In the genomic region with DNA sequence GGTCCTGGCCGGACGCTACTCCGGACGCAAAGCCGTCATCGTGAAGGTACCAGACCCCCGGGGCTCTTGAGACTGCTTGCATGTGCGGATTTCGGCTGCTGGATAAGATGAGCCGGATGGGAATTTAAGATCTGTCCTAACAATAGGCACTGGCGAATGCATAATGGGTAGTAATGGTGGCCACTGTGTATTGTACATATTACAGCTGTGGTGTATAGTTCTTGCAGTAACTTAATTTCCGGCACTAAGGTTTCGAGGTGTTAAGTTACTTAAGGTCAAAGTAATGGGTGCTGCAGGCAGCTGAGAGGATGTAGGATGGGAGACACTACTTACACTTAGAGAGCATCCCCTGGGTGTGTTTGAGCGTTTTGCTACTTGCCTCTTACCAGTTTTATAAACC, we compare ENCODE assay signal across 7 mouse cellular contexts. TPM values are rescaled to one million over a fixed set of nuclear protein-coding genes. Genes with fewer than 3 reads are reported as not detected.
DNase-seq lines count a peak whose midpoint lies in the region; ATAC-seq and TF ChIP-seq lines count a peak whose summit lies in the region.

No protein-coding gene starts in this region.

- no peaks in the 10 kb centered on the region for H3K9me3 ChIP-seq in lung, postnatal 0 days (ENCODE audit: low read length)
- no peaks in the 10 kb centered on the region for H3K9me3 ChIP-seq in embryonic facial prominence, embryonic 15.5 days (replicated peaks)
- H3K9me3 ChIP-seq in limb, embryonic 11.5 days (ENCODE audit: control insufficient read depth, low read length) = no peaks in the 10 kb centered on the region
- H3K9me3 ChIP-seq in stomach, embryonic 14.5 days (ENCODE audit: control insufficient read depth, low read depth, low read length) = no peaks in the 10 kb centered on the region

- peaks cover 14% of the 10 kb centered on the region; the same call in 1 of the 2 replicates for H3K36me3 ChIP-seq in lung, postnatal 0 days (ENCODE audit: insufficient read depth, low read length)
- peaks cover 24% of the 10 kb centered on the region for H3K36me3 ChIP-seq in embryonic facial prominence, embryonic 15.5 days
- H3K36me3 ChIP-seq in limb, embryonic 11.5 days (ENCODE audit: control insufficient read depth, insufficient read depth, low read length) = peaks cover 21% of the 10 kb centered on the region
- H3K36me3 ChIP-seq in stomach, embryonic 14.5 days (ENCODE audit: control insufficient read depth, insufficient read depth, low read length) = peaks cover 21% of the 10 kb centered on the region

- no peak for TF ChIP-seq CTCF in lung, postnatal 0 days (IDR thresholded peaks at IDR 0.05)

- H3K4me1 ChIP-seq in lung, postnatal 0 days (ENCODE audit: insufficient read depth, low read depth, low read length) = no peaks in the 10 kb centered on the region; the same call in 1 of the 2 replicates
- peaks cover 16% of the 10 kb centered on the region for H3K4me1 ChIP-seq in embryonic facial prominence, embryonic 15.5 days
- peaks cover 10% of the 10 kb centered on the region; the same call in 1 of the 2 replicates for H3K4me1 ChIP-seq in limb, embryonic 11.5 days (ENCODE audit: control insufficient read depth, insufficient read depth, low read length)
- peaks cover 15% of the 10 kb centered on the region; the same call in 1 of the 2 replicates for H3K4me1 ChIP-seq in stomach, embryonic 14.5 days (ENCODE audit: control insufficient read depth, insufficient read depth, low read length)

- no peak for ATAC-seq in lung, postnatal 0 days
- ATAC-seq in embryonic facial prominence, embryonic 15.5 days (ENCODE audit: insufficient number of reproducible peaks, low FRiP score, low TSS enrichment, low read depth) = no peak
- no peak for ATAC-seq in limb, embryonic 11.5 days (ENCODE audit: insufficient number of reproducible peaks, low FRiP score, low TSS enrichment, low read depth)
- no peak; the same call in 1 of the 2 replicates for ATAC-seq in stomach, embryonic 14.5 days (ENCODE audit: insufficient number of reproducible peaks, insufficient read depth, low FRiP score, low read depth)

- peak; percentile 33 for DNase-seq in lung, postnatal 0 days (ENCODE audit: low spot score)
- no peak for DNase-seq in lung, postnatal 10 days
- DNase-seq in limb, embryonic 11.5 days (ENCODE audit: low spot score) = no peak
- DNase-seq in frontal cortex, adult 2 months (ENCODE audit: extremely low spot score in 1 of 2, low spot score in 1 of 2) = no peak
- no peak for DNase-seq in cerebellum, postnatal 10 days

- peak overlapping the region; percentile 75 for H3K4me3 ChIP-seq in lung, postnatal 0 days (ENCODE audit: low read depth, low read length)
- H3K4me3 ChIP-seq in embryonic facial prominence, embryonic 15.5 days (replicated peaks) = peak overlapping the region; percentile 79
- peak overlapping the region; percentile 87 for H3K4me3 ChIP-seq in limb, embryonic 11.5 days (ENCODE audit: low read depth, low read length)
- peak overlapping the region; percentile 87 for H3K4me3 ChIP-seq in stomach, embryonic 14.5 days (ENCODE audit: low read depth, low read length)

- peak overlapping the region; percentile 66 for H3K4me2 ChIP-seq in lung, postnatal 0 days (replicated peaks; ENCODE audit: low read depth, low read length)
- peak overlapping the region; percentile 53 for H3K4me2 ChIP-seq in embryonic facial prominence, embryonic 15.5 days (replicated peaks)
- peak overlapping the region; percentile 95 for H3K4me2 ChIP-seq in limb, embryonic 11.5 days (ENCODE audit: low read depth, severe bottlenecking)
- H3K4me2 ChIP-seq in stomach, embryonic 14.5 days (replicated peaks; ENCODE audit: low read depth, low read length) = peak overlapping the region; percentile 93

- peak overlapping the region; percentile 95 for H3K27ac ChIP-seq in lung, postnatal 0 days (ENCODE audit: low read length)
- peak overlapping the region; percentile 92 for H3K27ac ChIP-seq in embryonic facial prominence, embryonic 15.5 days (replicated peaks)
- peak overlapping the region; percentile 86 for H3K27ac ChIP-seq in limb, embryonic 11.5 days (replicated peaks; ENCODE audit: low read depth, low read length)
- peak overlapping the region; percentile 90 for H3K27ac ChIP-seq in stomach, embryonic 14.5 days (ENCODE audit: low read length)

- no peak for TF ChIP-seq EP300 in lung, postnatal 0 days (IDR thresholded peaks at IDR 0.05)

- H3K27me3 ChIP-seq in lung, postnatal 0 days (replicated peaks; ENCODE audit: insufficient read depth, low read length) = no peaks in the 10 kb centered on the region
- H3K27me3 ChIP-seq in embryonic facial prominence, embryonic 15.5 days = no peaks in the 10 kb centered on the region
- H3K27me3 ChIP-seq in limb, embryonic 11.5 days (ENCODE audit: control insufficient read depth, insufficient read depth, low read length) = no peaks in the 10 kb centered on the region
- no peaks in the 10 kb centered on the region for H3K27me3 ChIP-seq in stomach, embryonic 14.5 days (ENCODE audit: control insufficient read depth, insufficient read depth, low read length)

- under 1% methylated on average over 14 of the region's 14 CpGs for WGBS in lung, postnatal 0 days
- WGBS in embryonic facial prominence, embryonic 15.5 days = 0% methylated on average over 14 of the region's 14 CpGs
- WGBS in limb, embryonic 11.5 days = under 1% methylated on average over 14 of the region's 14 CpGs
- under 1% methylated on average over 14 of the region's 14 CpGs for WGBS in stomach, embryonic 14.5 days

- peak overlapping the region; percentile 99 for H3K9ac ChIP-seq in lung, postnatal 0 days (replicated peaks; ENCODE audit: low read depth)
- H3K9ac ChIP-seq in embryonic facial prominence, embryonic 15.5 days = peak overlapping the region; percentile 56
- peak overlapping the region; percentile 93 for H3K9ac ChIP-seq in limb, embryonic 11.5 days (ENCODE audit: low read length)
- H3K9ac ChIP-seq in stomach, embryonic 14.5 days (replicated peaks; ENCODE audit: low read depth, low read length) = peak overlapping the region; percentile 95

RNA-seq across cellular contexts. Expression of a gene that starts 0.7 kb away (rescaled TPM):
- polyA plus RNA-seq in lung, postnatal 0 days (2015; fragmentation: Nextera tagmentation; extraction: Ambion mirVana) = 221 and 251 TPM in 2 replicates
- polyA plus RNA-seq in embryonic facial prominence, embryonic 15.5 days (2015; fragmentation: Nextera tagmentation; extraction: Ambion mirVana) = 306 and 328 TPM in 2 replicates
- 459 and 489 TPM in 2 replicates for polyA plus RNA-seq in limb, embryonic 11.5 days (2014; fragmentation: Nextera tagmentation; extraction: Ambion mirVana)
- polyA plus RNA-seq in stomach, embryonic 14.5 days (2014; fragmentation: Nextera tagmentation; extraction: Ambion mirVana) = 373 and 398 TPM in 2 replicates
- 480 and 588 TPM in 2 replicates for polyA plus RNA-seq in frontal cortex, adult 2 months (2012; rRNA removed)

RNA-seq across cellular contexts. Expression of a gene that starts 5.4 kb away (rescaled TPM):
- 48.1 and 50.6 TPM in 2 replicates for polyA plus RNA-seq in lung, postnatal 0 days (2015; fragmentation: Nextera tagmentation; extraction: Ambion mirVana)
- polyA plus RNA-seq in embryonic facial prominence, embryonic 15.5 days (2015; fragmentation: Nextera tagmentation; extraction: Ambion mirVana) = 17.8 and 21.6 TPM in 2 replicates
- 3.3 and 3.4 TPM in 2 replicates for polyA plus RNA-seq in limb, embryonic 11.5 days (2014; fragmentation: Nextera tagmentation; extraction: Ambion mirVana)
- 22.4 and 23.0 TPM in 2 replicates for polyA plus RNA-seq in stomach, embryonic 14.5 days (2014; fragmentation: Nextera tagmentation; extraction: Ambion mirVana)
- 9.0 and 9.1 TPM in 2 replicates for polyA plus RNA-seq in frontal cortex, adult 2 months (2012; rRNA removed)

RNA-seq across cellular contexts. Expression of a gene that starts 17.6 kb away (rescaled TPM):
- 6.5 and 7.3 TPM in 2 replicates for polyA plus RNA-seq in lung, postnatal 0 days (2015; fragmentation: Nextera tagmentation; extraction: Ambion mirVana)
- 19.8 and 22.1 TPM in 2 replicates for polyA plus RNA-seq in embryonic facial prominence, embryonic 15.5 days (2015; fragmentation: Nextera tagmentation; extraction: Ambion mirVana)
- 4.3 and 4.5 TPM in 2 replicates for polyA plus RNA-seq in limb, embryonic 11.5 days (2014; fragmentation: Nextera tagmentation; extraction: Ambion mirVana)
- 18.0 and 24.1 TPM in 2 replicates for polyA plus RNA-seq in stomach, embryonic 14.5 days (2014; fragmentation: Nextera tagmentation; extraction: Ambion mirVana)
- polyA plus RNA-seq in frontal cortex, adult 2 months (2012; rRNA removed) = 4.1 and 6.6 TPM in 2 replicates

RNA-seq across cellular contexts. Expression of a gene that starts 17.9 kb away (rescaled TPM):
- polyA plus RNA-seq in lung, postnatal 0 days (2015; fragmentation: Nextera tagmentation; extraction: Ambion mirVana) = 14.3 and 15.5 TPM in 2 replicates
- 21.6 and 23.4 TPM in 2 replicates for polyA plus RNA-seq in embryonic facial prominence, embryonic 15.5 days (2015; fragmentation: Nextera tagmentation; extraction: Ambion mirVana)
- polyA plus RNA-seq in limb, embryonic 11.5 days (2014; fragmentation: Nextera tagmentation; extraction: Ambion mirVana) = 13.3 and 14.4 TPM in 2 replicates
- polyA plus RNA-seq in stomach, embryonic 14.5 days (2014; fragmentation: Nextera tagmentation; extraction: Ambion mirVana) = 12.0 and 13.5 TPM in 2 replicates
- 33.4 and 33.7 TPM in 2 replicates for polyA plus RNA-seq in frontal cortex, adult 2 months (2012; rRNA removed)

RNA-seq across cellular contexts. Expression of a gene that starts 18.2 kb away (rescaled TPM):
- 2.6 and 2.9 TPM in 2 replicates for polyA plus RNA-seq in lung, postnatal 0 days (2015; fragmentation: Nextera tagmentation; extraction: Ambion mirVana)
- polyA plus RNA-seq in embryonic facial prominence, embryonic 15.5 days (2015; fragmentation: Nextera tagmentation; extraction: Ambion mirVana) = 9.7 and 11.4 TPM in 2 replicates
- polyA plus RNA-seq in limb, embryonic 11.5 days (2014; fragmentation: Nextera tagmentation; extraction: Ambion mirVana) = 10.4 and 11.5 TPM in 2 replicates
- 8.5 and 9.8 TPM in 2 replicates for polyA plus RNA-seq in stomach, embryonic 14.5 days (2014; fragmentation: Nextera tagmentation; extraction: Ambion mirVana)
- polyA plus RNA-seq in frontal cortex, adult 2 months (2012; rRNA removed) = 3.6 and 4.1 TPM in 2 replicates
